Mouse (Mus musculus) heart, embryonic 16.5 days (tissue): ENCODE results near the gene Tns2. TPM values are rescaled to one million over a fixed set of nuclear protein-coding genes. Genes with fewer than 3 reads are reported as not detected.

ENCODE experiments used
- ATAC-seq: fragments of 200-750 bp; cut with Nextera tagmentation; replicated peaks from 2 replicates; pipeline ENCODE4 v1.8.0; 2017; ENCODE audit warnings: moderate number of reproducible peaks; ENCODE audit not compliant: insufficient read depth, low FRiP score; ENCODE audit errors: extremely low read depth
- H3K27ac ChIP-seq: fragments of 300-500 bp; sonication (generic); 2 replicates; pipeline ENCODE4 v1.5.1; 2014; ENCODE audit warnings: mild to moderate bottlenecking, low read length, control low read depth, moderate library complexity
- H3K27me3 ChIP-seq: fragments of 300-500 bp; sonication (generic); 2 replicates; pipeline ENCODE4 v1.6.1; 2014; ENCODE audit warnings: low read length, mixed read lengths; ENCODE audit not compliant: control insufficient read depth, insufficient read depth
- H3K36me3 ChIP-seq: fragments of 300-500 bp; sonication (generic); 2 replicates; pipeline ENCODE4 v1.6.1; 2014; ENCODE audit not compliant: control insufficient read depth, insufficient read depth
- H3K4me1 ChIP-seq: fragments of 300-500 bp; sonication (generic); 2 replicates; pipeline ENCODE4 v1.6.1; 2014; ENCODE audit warnings: low read length, mixed read lengths; ENCODE audit not compliant: control insufficient read depth, insufficient read depth
- H3K4me2 ChIP-seq: fragments of 300-500 bp; sonication (generic); 2 replicates; pipeline ENCODE4 v1.6.1; 2014; ENCODE audit warnings: low read depth, mild to moderate bottlenecking, control low read depth, low read length
- H3K4me3 ChIP-seq: fragments of 300-500 bp; sonication (generic); 2 replicates; pipeline ENCODE4 v1.5.1; 2014; ENCODE audit warnings: mild to moderate bottlenecking, control low read depth, low read length
- H3K9ac ChIP-seq: fragments of 300-500 bp; sonication (generic); 2 replicates; pipeline ENCODE4 v1.6.1; 2014; ENCODE audit warnings: low read length, control low read depth
- H3K9me3 ChIP-seq: fragments of 300-500 bp; sonication (generic); replicated peaks from 2 replicates; pipeline ENCODE4 v1.6.1; 2016; ENCODE audit warnings: low read length; ENCODE audit not compliant: control insufficient read depth
- WGBS: fragments of 180-500 bp; shearing (Covaris S2); extraction: QIAGEN DNeasy Blood & Tissue Kit; methylation state at CpG from one replicate; pipeline ENCODE4 v1.1.7; 2014; 5-methylcytosine and 5-hydroxymethylcytosine counted together
- polyA plus RNA-seq: library from polyadenylated mRNA; unstranded; fragments of >200 nt; fragmentation: Nextera tagmentation; extraction: Ambion mirVana; gene quantifications from 2 replicates; pipeline ENCODE4 v1.2.1, GENCODE M21; 2015

Tns2 gene
- polyA plus RNA-seq, 1 experiment from 2014 or later, result 35.1 TPM

DNA sequence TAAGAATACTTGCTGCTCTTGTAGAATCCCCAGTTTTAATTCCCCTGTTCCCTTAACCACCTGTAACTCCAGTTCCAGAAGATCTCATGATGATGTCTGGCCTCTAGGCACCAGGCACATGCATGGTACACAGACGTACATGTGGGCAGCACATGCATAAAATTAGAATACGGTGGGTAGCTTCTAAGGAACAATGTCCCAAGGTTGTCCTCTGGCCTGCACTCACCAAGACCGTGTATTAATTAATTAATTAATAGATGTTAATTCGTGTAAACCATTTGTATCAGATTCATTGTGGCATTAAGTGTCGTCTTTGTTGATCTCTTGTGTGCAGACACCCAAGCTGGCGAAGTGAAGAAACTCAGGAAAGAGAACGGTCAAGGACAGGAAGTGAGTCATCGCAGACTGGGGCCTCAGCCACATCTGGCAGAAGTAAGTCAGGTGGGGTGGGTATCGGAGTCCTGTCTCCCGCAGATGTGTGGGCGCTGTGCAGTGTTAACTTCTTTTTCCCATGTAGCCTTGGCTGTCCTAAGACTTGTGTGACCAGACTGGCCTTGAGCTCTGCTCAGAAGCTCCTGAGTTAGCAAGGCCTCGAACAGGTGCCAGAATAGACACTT, 9.0 kb upstream of the Tns2 start:
- ATAC-seq, result no peak
- no peaks in the 10 kb centered on the region for H3K4me1 ChIP-seq
- WGBS, result 74% methylated on average over 12 of the region's 12 CpGs
- no peaks in the 10 kb centered on the region for H3K27me3 ChIP-seq
- H3K4me2 ChIP-seq, result no peak overlapping the region
- no peaks in the 10 kb centered on the region for H3K9me3 ChIP-seq
- H3K27ac ChIP-seq, result no peak overlapping the region
- peaks cover 94% of the 10 kb centered on the region for H3K36me3 ChIP-seq
- H3K4me3 ChIP-seq, result no peak overlapping the region
- H3K9ac ChIP-seq, result no peak overlapping the region

DNA sequence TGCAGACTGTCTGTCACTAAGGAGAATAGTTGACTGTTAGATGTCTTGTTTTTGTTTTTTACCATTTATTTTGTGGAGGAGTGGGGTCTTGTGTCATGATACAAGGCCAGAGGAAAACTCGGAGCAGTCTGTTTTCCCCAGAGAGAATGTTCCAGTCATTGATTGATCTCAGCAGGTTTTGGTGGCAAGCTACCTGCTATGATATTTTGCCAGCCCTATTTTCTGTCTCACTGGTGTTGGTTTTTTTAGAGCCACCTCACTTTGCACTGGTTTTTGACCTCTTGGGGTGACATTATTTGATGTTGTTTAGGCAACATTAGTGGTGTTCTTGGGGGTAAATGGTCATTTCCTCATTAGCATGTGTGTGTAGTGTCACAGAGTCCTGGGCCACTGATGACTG, 8.5 kb upstream of the Tns2 start:
- Histone ChIP-seq H3K9ac (no peak overlapping the region), H3K9me3 (no peaks in the 10 kb centered on the region), H3K27me3 (no peaks in the 10 kb centered on the region), H3K4me3 (no peak overlapping the region), H3K4me2 (no peak overlapping the region), H3K4me1 (no peaks in the 10 kb centered on the region), H3K27ac (no peak overlapping the region), H3K36me3 (peaks cover 90% of the 10 kb centered on the region)
- ATAC-seq, result no peak
- 67% methylated on average over 1 of the region's 1 CpGs for WGBS

GRCm38 (mm10) chr15:102092222-102092621, 8.0 kb upstream of the Tns2 start:
- no peak overlapping the region for H3K4me2 ChIP-seq
- H3K4me1 ChIP-seq, result no peaks in the 10 kb centered on the region
- 91% methylated on average over 4 of the region's 4 CpGs for WGBS
- no peak for ATAC-seq
- H3K27me3 ChIP-seq, result no peaks in the 10 kb centered on the region
- peaks cover 87% of the 10 kb centered on the region for H3K36me3 ChIP-seq
- no peaks in the 10 kb centered on the region for H3K9me3 ChIP-seq
- H3K9ac ChIP-seq, result no peak overlapping the region
- H3K4me3 ChIP-seq, result no peak overlapping the region
- no peak overlapping the region for H3K27ac ChIP-seq

- no peak for ATAC-seq
- H3K9ac ChIP-seq, result no peak overlapping the region
- no peaks in the 10 kb centered on the region for H3K9me3 ChIP-seq
- H3K27me3 ChIP-seq, result no peaks in the 10 kb centered on the region
- H3K27ac ChIP-seq, result no peak overlapping the region
- H3K4me2 ChIP-seq, result no peak overlapping the region
- 61% methylated on average over 2 of the region's 2 CpGs for WGBS
- peaks cover 71% of the 10 kb centered on the region for H3K36me3 ChIP-seq
- H3K4me1 ChIP-seq, result peaks cover 7% of the 10 kb centered on the region
- no peak overlapping the region for H3K4me3 ChIP-seq
Observed at GRCm38 (mm10) chr15:102094157-102094556, 6.1 kb upstream of the Tns2 start.

- no peak overlapping the region for H3K27ac ChIP-seq
- no peaks in the 10 kb centered on the region for H3K27me3 ChIP-seq
- H3K4me1 ChIP-seq, result peaks cover 15% of the 10 kb centered on the region
- H3K9ac ChIP-seq, result no peak overlapping the region
- no peak for ATAC-seq
- H3K36me3 ChIP-seq, result peaks cover 64% of the 10 kb centered on the region
- WGBS, result 81% methylated on average over 16 of the region's 16 CpGs
- no peak overlapping the region for H3K4me3 ChIP-seq
- H3K4me2 ChIP-seq, result no peak overlapping the region
- H3K9me3 ChIP-seq, result no peaks in the 10 kb centered on the region
Observed at GRCm38 (mm10) chr15:102094988-102095387, 5.2 kb upstream of the Tns2 start.

- Histone ChIP-seq H3K9me3 (no peaks in the 10 kb centered on the region), H3K9ac (no peak overlapping the region), H3K36me3 (peaks cover 40% of the 10 kb centered on the region), H3K4me2 (no peak overlapping the region), H3K4me1 (peaks cover 34% of the 10 kb centered on the region), H3K27ac (peak overlapping the region; percentile 0; the same call in 1 of the 2 replicates), H3K4me3 (no peak overlapping the region), H3K27me3 (no peaks in the 10 kb centered on the region)
- WGBS, result 61% methylated on average over 8 of the region's 8 CpGs
- ATAC-seq, result no peak
Observed at GRCm38 (mm10) chr15:102097147-102097915, 2.9 kb upstream of the Tns2 start.

- Histone ChIP-seq H3K4me1 (peaks cover 42% of the 10 kb centered on the region), H3K4me3 (no peak overlapping the region), H3K27ac (peak overlapping the region; percentile 14; the same call in 1 of the 2 replicates), H3K9ac (no peak overlapping the region), H3K9me3 (no peaks in the 10 kb centered on the region), H3K4me2 (no peak overlapping the region), H3K27me3 (no peaks in the 10 kb centered on the region), H3K36me3 (peaks cover 33% of the 10 kb centered on the region)
- ATAC-seq, result no peak
- 47% methylated on average over 5 of the region's 5 CpGs for WGBS
Observed at GRCm38 (mm10) chr15:102097991-102098555, 2.1 kb upstream of the Tns2 start.

- WGBS, result 43% methylated on average over 5 of the region's 5 CpGs
- Histone ChIP-seq H3K4me1 (peaks cover 54% of the 10 kb centered on the region), H3K27me3 (no peaks in the 10 kb centered on the region), H3K9me3 (no peaks in the 10 kb centered on the region), H3K36me3 (peaks cover 21% of the 10 kb centered on the region), H3K27ac (peak overlapping the region; percentile 98), H3K4me3 (peak overlapping the region; percentile 73), H3K9ac (peak overlapping the region; percentile 88; the same call in 1 of the 2 replicates), H3K4me2 (peak overlapping the region; percentile 97)
- no peak for ATAC-seq
Observed at GRCm38 (mm10) chr15:102099260-102099659, 953 bp upstream of the Tns2 start.

DNA sequence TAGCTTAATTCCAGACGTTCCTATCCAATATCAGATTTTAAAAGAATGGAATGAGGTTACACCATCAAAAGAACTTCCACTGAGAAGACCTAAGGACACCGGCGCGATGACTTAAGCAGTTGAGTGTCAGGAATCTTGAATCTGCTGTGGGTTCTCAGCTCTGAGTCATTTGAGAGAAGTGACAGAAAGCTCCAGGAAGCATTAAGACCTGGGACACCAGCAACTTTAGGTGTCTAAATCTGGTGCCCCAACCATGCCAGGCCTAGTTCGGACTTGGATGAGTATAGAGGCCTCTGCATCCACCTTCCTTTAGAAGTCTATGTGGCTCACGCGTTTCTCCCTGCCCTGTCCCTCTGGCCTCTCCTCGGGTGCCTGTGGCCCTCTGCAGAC, 447 bp upstream of the Tns2 start:
- peaks cover 59% of the 10 kb centered on the region for H3K4me1 ChIP-seq
- WGBS, result 21% methylated on average over 8 of the region's 8 CpGs
- no peak for ATAC-seq
- H3K9ac ChIP-seq, result peak overlapping the region; percentile 88
- peaks cover 16% of the 10 kb centered on the region for H3K36me3 ChIP-seq
- H3K27ac ChIP-seq, result peak overlapping the region; percentile 98
- no peaks in the 10 kb centered on the region for H3K9me3 ChIP-seq
- no peaks in the 10 kb centered on the region for H3K27me3 ChIP-seq
- H3K4me3 ChIP-seq, result peak overlapping the region; percentile 73
- H3K4me2 ChIP-seq, result peak overlapping the region; percentile 97
